ENCODE assay signal across 10 mouse cellular contexts in the genomic region with DNA sequence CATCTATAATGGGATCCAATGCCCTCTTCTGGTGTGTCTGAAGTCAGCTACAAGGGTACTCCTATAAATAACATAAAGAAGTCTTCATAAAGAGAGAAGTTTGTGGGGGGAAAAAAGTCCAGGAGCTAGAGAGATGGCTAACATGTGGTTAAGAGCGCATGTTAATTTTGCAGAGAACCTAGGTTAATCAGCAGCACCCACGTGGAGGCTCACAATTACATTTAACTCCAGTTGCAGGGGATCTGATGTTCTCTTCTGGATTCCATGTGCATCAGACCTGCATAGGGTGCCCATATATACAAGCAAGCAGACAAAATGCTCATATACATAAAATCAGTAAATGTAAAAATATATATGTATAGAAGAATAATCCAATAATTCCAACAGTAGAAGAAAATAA. TPM values are rescaled to one million over a fixed set of nuclear protein-coding genes. Genes with fewer than 3 reads are reported as not detected.
DNase-seq lines count a peak whose midpoint lies in the region; ATAC-seq and TF ChIP-seq lines count a peak whose summit lies in the region.
"Had no signal": no experiment of that assay in that cellular context is flagged by ENCODE, and none has a peak within 500 bp of the region (broad histone marks: within the 10 kb centered on the region; RNA-seq: fewer than 3 reads in every experiment).

No protein-coding gene starts in this region.

- no peak overlapping the region for H3ac ChIP-seq in C2C12 (ENCODE audit: control insufficient read depth, insufficient read length, low read depth)

- no peak for ATAC-seq in forebrain, embryonic 16.5 days
- no peak for ATAC-seq in liver, embryonic 15.5 days (ENCODE audit: insufficient read depth)

- H3K4me2 ChIP-seq in forebrain, embryonic 16.5 days (ENCODE audit: low read length), result peak overlapping the region; percentile 54
- H3K4me2 ChIP-seq in liver, embryonic 15.5 days, result peak overlapping the region; percentile 93

- H3K9ac ChIP-seq in forebrain, embryonic 16.5 days (replicated peaks; ENCODE audit: low read depth, low read length), result no peak overlapping the region
- H3K9ac ChIP-seq in liver, embryonic 15.5 days, result peak overlapping the region; percentile 36; the same call in 1 of the 2 replicates

- H3K9me3 ChIP-seq in forebrain, embryonic 16.5 days (ENCODE audit: control insufficient read depth, low read length), result no peaks in the 10 kb centered on the region
- H3K9me3 ChIP-seq in liver, embryonic 15.5 days (replicated peaks), result no peaks in the 10 kb centered on the region

- 12% methylated on average over 2 of the region's 2 CpGs for WGBS in cerebellum, adult 2 months
- 54% methylated on average over 2 of the region's 2 CpGs for WGBS in forebrain, embryonic 16.5 days
- WGBS in liver, embryonic 15.5 days (ENCODE audit: insufficient replicate concordance), result 44% methylated on average over 2 of the region's 2 CpGs

- TF ChIP-seq POLR2A in cerebellum, adult 2 months (IDR thresholded peaks at IDR 0.05; ENCODE audit: borderline replicate concordance, insufficient read depth, low read length), result no peak

- peaks cover 67% of the 10 kb centered on the region for H3K79me3 ChIP-seq in C2C12 (ENCODE audit: low read depth)

- H3K27ac ChIP-seq in cerebellum, adult 2 months (ENCODE audit: insufficient read depth, low read length), result no peak overlapping the region
- H3K27ac ChIP-seq in forebrain, embryonic 16.5 days (ENCODE audit: low read length), result no peak overlapping the region
- H3K27ac ChIP-seq in liver, embryonic 15.5 days (replicated peaks), result no peak overlapping the region

- no peak for TF ChIP-seq CTCF in cerebellum, adult 2 months (IDR thresholded peaks at IDR 0.05; ENCODE audit: borderline replicate concordance, insufficient read depth, low read depth, low read length)
- no peak for TF ChIP-seq CTCF in C2C12 (IDR thresholded peaks at IDR 0.05; ENCODE audit: control insufficient read depth, insufficient read depth, insufficient read length)

- DNase-seq in cerebellum, adult 2 months, result no peak
- DNase-seq in cerebellum, adult 18-20 months, result no peak
- no peak for DNase-seq in right cerebral cortex, postnatal 25 days
- no peak for DNase-seq in retina, postnatal 1 day
- DNase-seq in thymus, postnatal 0 days (ENCODE audit: low spot score), result no peak
- DNase-seq: adrenal gland, postnatal 10 days; gastrocnemius, postnatal 25 days had no signal

- H3K4me1 ChIP-seq in cerebellum, adult 2 months (ENCODE audit: control insufficient read depth, insufficient read depth, low read length), result peaks cover 16% of the 10 kb centered on the region
- H3K4me1 ChIP-seq in forebrain, embryonic 16.5 days (replicated peaks; ENCODE audit: control insufficient read depth, insufficient read depth, low read length), result peaks cover 31% of the 10 kb centered on the region
- H3K4me1 ChIP-seq in liver, embryonic 15.5 days (replicated peaks), result peaks cover 50% of the 10 kb centered on the region

- H3K4me3 ChIP-seq in cerebellum, adult 2 months (replicated peaks; ENCODE audit: insufficient read depth, low read depth, low read length), result peak overlapping the region; percentile 33
- H3K4me3 ChIP-seq in C2C12 (ENCODE audit: insufficient read depth, poor library complexity, severe bottlenecking), result peak overlapping the region; percentile 2
- H3K4me3 ChIP-seq in forebrain, embryonic 16.5 days (replicated peaks; ENCODE audit: low read length), result peak overlapping the region; percentile 31
- H3K4me3 ChIP-seq in liver, embryonic 15.5 days (replicated peaks), result peak overlapping the region; percentile 86

- peaks cover 77% of the 10 kb centered on the region for H3K79me2 ChIP-seq in C2C12 (ENCODE audit: control insufficient read depth, insufficient read depth)

- H3K36me3 ChIP-seq in C2C12 (ENCODE audit: control insufficient read depth, insufficient read depth), result peaks cover 26% of the 10 kb centered on the region
- no peaks in the 10 kb centered on the region for H3K36me3 ChIP-seq in forebrain, embryonic 16.5 days (ENCODE audit: control insufficient read depth, insufficient read depth)
- peaks cover 34% of the 10 kb centered on the region for H3K36me3 ChIP-seq in liver, embryonic 15.5 days (replicated peaks)

- no peaks in the 10 kb centered on the region for H3K27me3 ChIP-seq in cerebellum, adult 2 months (ENCODE audit: control insufficient read depth, insufficient read depth, low read length)
- no peaks in the 10 kb centered on the region for H3K27me3 ChIP-seq in C2C12 (ENCODE audit: control insufficient read depth, insufficient read depth, insufficient read length)
- no peaks in the 10 kb centered on the region for H3K27me3 ChIP-seq in forebrain, embryonic 16.5 days (replicated peaks; ENCODE audit: control insufficient read depth, insufficient read depth, low read length)
- H3K27me3 ChIP-seq in liver, embryonic 15.5 days, result no peaks in the 10 kb centered on the region

TF ChIP-seq in C2C12, 6 proteins besides CTCF, POLR2A, EP300 and RAD21:
- TF ChIP-seq MYOD1 (IDR thresholded peaks at IDR 0.05; ENCODE audit: control insufficient read depth, insufficient read length, low read depth) (no peak), MAX (IDR thresholded peaks at IDR 0.05) (no peak), USF1 (IDR thresholded peaks at IDR 0.05; ENCODE audit: low read depth) (no peak), FOSL1 (IDR thresholded peaks at IDR 0.05; ENCODE audit: insufficient read depth, low read length, poor library complexity, severe bottlenecking) (no peak), CEBPB (IDR thresholded peaks at IDR 0.05; ENCODE audit: low read depth) (no peak), MYOG (IDR thresholded peaks at IDR 0.05; ENCODE audit: control insufficient read depth, extremely low read depth, insufficient read length) (no peak)

RNA-seq across cellular contexts. Expression of gene Wdr82, which starts 2.6 kb away (rescaled TPM):
- polyA plus RNA-seq in cerebellum, adult 2 months (2012; rRNA removed), result 137 and 140 TPM in 2 replicates
- 49.6 TPM for polyA plus RNA-seq in C2C12 (2012; fragmentation: generic; extraction: Trizol)
- 37.3 and 41.6 TPM in 2 replicates for polyA plus RNA-seq in forebrain, embryonic 16.5 days (2015; fragmentation: Nextera tagmentation; extraction: Ambion mirVana)
- polyA plus RNA-seq in liver, embryonic 15.5 days (2015; fragmentation: Nextera tagmentation; extraction: Ambion mirVana), result 6.8 and 7.3 TPM in 2 replicates
- 19.1 and 20.5 TPM in 2 replicates for polyA plus RNA-seq in thymus, postnatal 0 days (2015; fragmentation: Nextera tagmentation; extraction: Ambion mirVana)

RNA-seq across cellular contexts. Expression of gene Glyctk, which starts 15.4 kb away (rescaled TPM):
- 1.7 and 2.2 TPM in 2 replicates for polyA plus RNA-seq in cerebellum, adult 2 months (2012; rRNA removed)
- 1.4 TPM for polyA plus RNA-seq in C2C12 (2012; fragmentation: generic; extraction: Trizol)
- 2.2 and 3.0 TPM in 2 replicates for polyA plus RNA-seq in forebrain, embryonic 16.5 days (2015; fragmentation: Nextera tagmentation; extraction: Ambion mirVana)
- 22.2 and 27.6 TPM in 2 replicates for polyA plus RNA-seq in liver, embryonic 15.5 days (2015; fragmentation: Nextera tagmentation; extraction: Ambion mirVana)
- 3.8 and 4.3 TPM in 2 replicates for polyA plus RNA-seq in thymus, postnatal 0 days (2015; fragmentation: Nextera tagmentation; extraction: Ambion mirVana)

RNA-seq across cellular contexts. Expression of gene Ppm1m, which starts 26.2 kb away (rescaled TPM):
- polyA plus RNA-seq in cerebellum, adult 2 months (2012; rRNA removed), result 36.0 and 38.9 TPM in 2 replicates
- polyA plus RNA-seq in C2C12 (2012; fragmentation: generic; extraction: Trizol), result 42.8 TPM
- 14.0 and 14.7 TPM in 2 replicates for polyA plus RNA-seq in forebrain, embryonic 16.5 days (2015; fragmentation: Nextera tagmentation; extraction: Ambion mirVana)
- 11.7 and 13.6 TPM in 2 replicates for polyA plus RNA-seq in liver, embryonic 15.5 days (2015; fragmentation: Nextera tagmentation; extraction: Ambion mirVana)
- 21.0 and 21.4 TPM in 2 replicates for polyA plus RNA-seq in thymus, postnatal 0 days (2015; fragmentation: Nextera tagmentation; extraction: Ambion mirVana)

RNA-seq across cellular contexts. Expression of gene Twf2, which starts 29.5 kb away (rescaled TPM):
- polyA plus RNA-seq in cerebellum, adult 2 months (2012; rRNA removed), result 54.7 and 59.1 TPM in 2 replicates
- polyA plus RNA-seq in C2C12 (2012; fragmentation: generic; extraction: Trizol), result 54.7 TPM
- polyA plus RNA-seq in forebrain, embryonic 16.5 days (2015; fragmentation: Nextera tagmentation; extraction: Ambion mirVana), result 56.6 and 58.7 TPM in 2 replicates
- polyA plus RNA-seq in liver, embryonic 15.5 days (2015; fragmentation: Nextera tagmentation; extraction: Ambion mirVana), result 23.5 and 23.8 TPM in 2 replicates
- 138 and 141 TPM in 2 replicates for polyA plus RNA-seq in thymus, postnatal 0 days (2015; fragmentation: Nextera tagmentation; extraction: Ambion mirVana)

RNA-seq across cellular contexts. Expression of gene Tlr9, which starts 49.0 kb away (rescaled TPM):
- polyA plus RNA-seq in cerebellum, adult 2 months (2012; rRNA removed), result 0.31 and 0.57 TPM in 2 replicates
- polyA plus RNA-seq in C2C12 (2012; fragmentation: generic; extraction: Trizol), result not detected
- not detected in 2 replicates for polyA plus RNA-seq in forebrain, embryonic 16.5 days (2015; fragmentation: Nextera tagmentation; extraction: Ambion mirVana)
- polyA plus RNA-seq in liver, embryonic 15.5 days (2015; fragmentation: Nextera tagmentation; extraction: Ambion mirVana), result 0.03 and 0.07 TPM in 2 replicates
- polyA plus RNA-seq in thymus, postnatal 0 days (2015; fragmentation: Nextera tagmentation; extraction: Ambion mirVana), result 0.12 and 0.30 TPM in 2 replicates

Comparison
In these comparisons a context has a peak if more than half of its experiments do, and no peak if none do; other contexts are left out.
1. H3K4me3 ChIP-seq: peak in every context shown above with its lines; median percentile 86 in liver, embryonic 15.5 days; 33 in cerebellum, adult 2 months; 31 in forebrain, embryonic 16.5 days; 2 in C2C12.